Mouse (Mus musculus) CH12.LX (cell line): ENCODE measurements at regions not wholly inside any gene's neighbourhood (a gene's known extent, or its start where the extent isn't known, plus 50 kb on each side); places are given as distances from the start of the nearest gene placed in this dataset.

ENCODE experiments used
- DNase-seq: peaks from one replicate; pipeline ENCODE4 v3.0.0-alpha.2; 2013; ENCODE audit errors: extremely low read depth
- H3K27ac ChIP-seq: 2 replicates; pipeline ENCODE4 v1.5.1; 2012; ENCODE audit warnings: low read depth, mild to moderate bottlenecking, control low read depth, moderate library complexity; ENCODE audit not compliant: insufficient read depth
- H3K27me3 ChIP-seq: replicated peaks from 2 replicates; pipeline ENCODE3; 2012; ENCODE audit warnings: inconsistent platforms
- H3K36me3 ChIP-seq, 2 experiments: replicated peaks in 1 of 2; 2 replicates each; pipeline versions ENCODE3 to v1.6.1; 2012; ENCODE audit warnings: inconsistent platforms in 1 of 2, low read length in 1 of 2, mild to moderate bottlenecking in 1 of 2, mixed read lengths in 1 of 2, moderate library complexity in 1 of 2; ENCODE audit not compliant: control insufficient read depth in 1 of 2, insufficient read depth in 1 of 2
- H3K4me1 ChIP-seq, 2 experiments: 2 replicates each; pipeline ENCODE4 v1.6.1; 2012; ENCODE audit warnings: inconsistent platforms in 1 of 2, moderate library complexity in 1 of 2; ENCODE audit not compliant: insufficient read depth in 2 of 2, control insufficient read depth in 1 of 2
- H3K4me2 ChIP-seq: 2 replicates; pipeline ENCODE4 v1.6.1; 2012; ENCODE audit warnings: low read depth, mild to moderate bottlenecking, control low read depth; ENCODE audit not compliant: poor library complexity, insufficient read depth, severe bottlenecking
- H3K4me3 ChIP-seq, 3 experiments: fragments of 150-350 bp in 1 of 3; sonication (generic) in 1 of 3; replicated peaks in 1 of 3; 2 replicates each; pipeline versions ENCODE3 to v1.5.1; 2011 to 2012; ENCODE audit warnings: low read depth in 2 of 3, low read length in 2 of 3, mild to moderate bottlenecking in 2 of 3, moderate library complexity in 2 of 3, control low read depth in 1 of 3, improper control_type of control experiment in 1 of 3, inconsistent platforms in 1 of 3, mixed read lengths in 1 of 3; ENCODE audit not compliant: poor library complexity in 1 of 3
- H3K79me2 ChIP-seq: replicated peaks from 2 replicates; pipeline ENCODE4 v1.6.1; 2012; ENCODE audit warnings: mild to moderate bottlenecking, moderate library complexity; ENCODE audit not compliant: control insufficient read depth, poor library complexity, insufficient read depth, severe bottlenecking; ENCODE audit errors: extremely low read depth
- H3K9ac ChIP-seq: 2 replicates; pipeline ENCODE4 v1.6.1; 2012; ENCODE audit warnings: low read depth, mild to moderate bottlenecking, control low read depth, moderate library complexity; ENCODE audit not compliant: insufficient read depth
- H3K9me3 ChIP-seq: replicated peaks from 2 replicates; pipeline ENCODE3; 2012; ENCODE audit warnings: low read length, inconsistent platforms, mixed read lengths
- CTCF ChIP-seq, 2 experiments: IDR thresholded peaks in 1 of 2; conservative IDR thresholded peaks in 1 of 2; 2 replicates each; pipeline ENCODE4 v1.5.1; 2011 to 2012; ENCODE audit warnings: low read depth in 2 of 2, low read length in 2 of 2, improper control_type of control experiment in 1 of 2, inconsistent platforms in 1 of 2, mild to moderate bottlenecking in 1 of 2, moderate library complexity in 1 of 2
- E2F4 ChIP-seq: IDR thresholded peaks from 2 replicates; pipeline ENCODE4 v1.6.1; 2011; ENCODE audit warnings: low read depth, low read length, improper control_type of control experiment; ENCODE audit not compliant: insufficient replicate concordance
- ELF1 ChIP-seq: IDR thresholded peaks from 2 replicates; pipeline ENCODE4 v1.6.1; 2014; ENCODE audit warnings: low read depth, mild to moderate bottlenecking, inconsistent platforms, low read length, improper control_type of control experiment
- EP300 ChIP-seq: IDR thresholded peaks from 2 replicates; pipeline ENCODE4 v1.6.1; 2011; ENCODE audit warnings: low read length, improper control_type of control experiment
- ETS1 ChIP-seq: conservative IDR thresholded peaks from 2 replicates; pipeline ENCODE4 v1.6.1; 2012; ENCODE audit warnings: low read depth, mild to moderate bottlenecking, inconsistent platforms, low read length, improper control_type of control experiment, moderate library complexity
- IRF4 ChIP-seq: IDR thresholded peaks from 2 replicates; pipeline ENCODE4 v1.6.1; 2014; ENCODE audit warnings: low read depth, mild to moderate bottlenecking, inconsistent platforms, low read length, improper control_type of control experiment
- KAT2A ChIP-seq: IDR thresholded peaks from 2 replicates; pipeline ENCODE4 v1.6.1; 2012; ENCODE audit warnings: low read length, improper control_type of control experiment, inconsistent platforms; ENCODE audit not compliant: insufficient replicate concordance
- MAFK ChIP-seq: IDR thresholded peaks from 2 replicates; pipeline ENCODE4 v1.6.1; 2011; ENCODE audit warnings: low read length, improper control_type of control experiment; ENCODE audit not compliant: insufficient replicate concordance
- MXI1 ChIP-seq: IDR thresholded peaks from 2 replicates; pipeline ENCODE4 v1.6.1; 2011; ENCODE audit warnings: mild to moderate bottlenecking, low read depth, low read length, improper control_type of control experiment
- MYC ChIP-seq: IDR thresholded peaks from 2 replicates; pipeline ENCODE4 v1.6.1; 2011; ENCODE audit warnings: low read depth, mild to moderate bottlenecking, improper control_type of control experiment, low read length
- NELFE ChIP-seq: IDR thresholded peaks from 2 replicates; pipeline ENCODE4 v1.6.1; 2011; ENCODE audit warnings: low read depth, low read length, improper control_type of control experiment
- PAX5 ChIP-seq: IDR thresholded peaks from 2 replicates; pipeline ENCODE4 v1.6.1; 2012; ENCODE audit warnings: low read length, inconsistent platforms, mixed read lengths
- POLR2A ChIP-seq: IDR thresholded peaks from 2 replicates; pipeline ENCODE4 v1.6.1; 2011; ENCODE audit warnings: low read depth, mild to moderate bottlenecking, improper control_type of control experiment, low read length
- POLR2AphosphoS2 ChIP-seq: IDR thresholded peaks from 2 replicates; pipeline ENCODE4 v1.6.1; 2011; ENCODE audit warnings: low read depth, low read length, improper control_type of control experiment
- RAD21 ChIP-seq: IDR thresholded peaks from 2 replicates; pipeline ENCODE4 v1.6.1; 2011; ENCODE audit warnings: low read depth, mild to moderate bottlenecking, low read length, improper control_type of control experiment, moderate library complexity
- RCOR1 ChIP-seq: conservative IDR thresholded peaks from 2 replicates; pipeline ENCODE4 v1.6.1; 2012; ENCODE audit warnings: low read depth, mild to moderate bottlenecking, inconsistent platforms, low read length, improper control_type of control experiment
- SIN3A ChIP-seq: IDR thresholded peaks from 2 replicates; pipeline ENCODE4 v1.6.1; 2012; ENCODE audit warnings: low read length, improper control_type of control experiment, inconsistent platforms
- SMC3 ChIP-seq: IDR thresholded peaks from 2 replicates; pipeline ENCODE4 v1.6.1; 2011; ENCODE audit warnings: low read depth, low read length, improper control_type of control experiment
- UBTF ChIP-seq: IDR thresholded peaks from 2 replicates; pipeline ENCODE4 v1.6.1; 2012; ENCODE audit warnings: low read depth, mild to moderate bottlenecking, inconsistent platforms, low read length, improper control_type of control experiment, moderate library complexity
- USF1 ChIP-seq: IDR thresholded peaks from 2 replicates; pipeline ENCODE4 v1.6.1; 2014; ENCODE audit warnings: low read depth, mild to moderate bottlenecking, inconsistent platforms, low read length, improper control_type of control experiment
- USF2 ChIP-seq: conservative IDR thresholded peaks from 2 replicates; pipeline ENCODE4 v1.6.1; 2011; ENCODE audit warnings: low read depth, low read length, improper control_type of control experiment
- ZKSCAN1 ChIP-seq: IDR thresholded peaks from 2 replicates; pipeline ENCODE4 v1.6.1; 2012; ENCODE audit warnings: low read depth, inconsistent platforms, low read length, improper control_type of control experiment, borderline replicate concordance
- ZMIZ1 ChIP-seq: IDR thresholded peaks from 2 replicates; pipeline ENCODE4 v1.6.1; 2012; ENCODE audit warnings: low read depth, mild to moderate bottlenecking, inconsistent platforms, low read length, improper control_type of control experiment
- ZNF384 ChIP-seq: IDR thresholded peaks from 2 replicates; pipeline ENCODE4 v1.6.1; 2012; ENCODE audit warnings: low read depth, low read length, improper control_type of control experiment, inconsistent platforms
- dilution Hi-C: fragments of 300-500 bp; cut with MboI; formaldehyde crosslinking; loops from 2 replicates; pipeline ENCODE4 v1.14.3; 2020; ENCODE audit warnings: low sequenced_read_pairs; ENCODE audit not compliant: extremely low pct_unique_long_range_greater_than_20kb, extremely low pct_ligation_motif_present
- in situ Hi-C: fragments of 300-500 bp; cut with MboI; formaldehyde crosslinking; loops from 3 replicates; pipeline ENCODE4 v1.14.3; 2019; ENCODE audit warnings: low sequenced_read_pairs, low pct_ligation_motif_present, low pct_unique_long_range_greater_than_20kb, mixed read lengths

GRCm38 (mm10) chr1:83509356-83509755, 101.4 kb upstream of the Sphkap start:
- dilution Hi-C loops = no loop called here
- Histone ChIP-seq H3K27ac (no peak overlapping the region), H3K36me3 (no peaks in the 10 kb centered on the region), H3K9ac (no peak overlapping the region), H3K4me3 (no peak overlapping the region), H3K27me3 (no peaks in the 10 kb centered on the region), H3K9me3 (no peaks in the 10 kb centered on the region), H3K4me1 (peaks cover 0 to 16% of the 10 kb centered on the region in 2 experiments; a peak in 1 of 4 replicates), H3K4me2 (no peak overlapping the region; the same call in 1 of the 2 replicates), H3K79me2 (no peaks in the 10 kb centered on the region)
- in situ Hi-C loops = no loop called here
- TF ChIP-seq SMC3 (no peak), E2F4 (no peak), ZKSCAN1 (no peak), ETS1 (peak; percentile 74), USF2 (no peak), CTCF (conservative IDR thresholded peaks at IDR 0.05 in 1 of 2, IDR thresholded peaks at IDR 0.05 in 1 of 2; ENCODE audit: low read depth in 2 of 2, low read length in 2 of 2) (no peak), ELF1 (no peak), IRF4 (no peak), UBTF (no peak), RAD21 (no peak), MXI1 (no peak), ZMIZ1 (no peak), NELFE (no peak), USF1 (no peak), SIN3A (no peak), EP300 (no peak), KAT2A (no peak), POLR2AphosphoS2 (no peak), ZNF384 (0 out of 2 replicates have a peak, but pooled peaks have one; percentile 11), POLR2A (no peak), MAFK (peak; percentile 63; the same call in 1 of the 2 replicates), RCOR1 (no peak)
- peak; percentile 64 for DNase-seq

DNA sequence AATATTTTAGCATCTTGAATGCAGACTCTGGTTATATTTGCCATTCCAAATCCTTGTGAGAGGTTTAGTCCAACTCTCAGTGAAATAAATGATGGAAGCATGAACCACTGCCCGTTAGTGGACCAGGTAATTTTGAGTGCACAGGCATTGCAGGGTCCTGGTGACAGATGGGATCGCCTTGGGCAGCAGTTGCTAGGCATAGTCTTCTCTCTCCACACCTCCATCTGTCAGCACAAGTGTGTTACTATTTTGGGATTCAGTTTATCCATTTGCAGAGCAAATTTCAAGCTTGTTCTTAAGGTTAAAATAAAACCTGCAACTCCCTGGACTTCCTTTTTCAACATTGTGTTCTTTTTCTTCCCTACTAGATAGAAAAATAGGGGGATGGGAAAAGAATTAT, 97.4 kb upstream of the Sphkap start:
- H3K27ac ChIP-seq = no peak overlapping the region
- no peaks in the 10 kb centered on the region for H3K9me3 ChIP-seq
- no peaks in the 10 kb centered on the region for H3K36me3 ChIP-seq
- H3K9ac ChIP-seq = no peak overlapping the region
- no peaks in the 10 kb centered on the region for H3K79me2 ChIP-seq
- no peaks in the 10 kb centered on the region for H3K27me3 ChIP-seq
- no peak for DNase-seq
- H3K4me2 ChIP-seq = no peak overlapping the region
- no peak for TF ChIP-seq RCOR1
- no peak for TF ChIP-seq SIN3A
- TF ChIP-seq PAX5 = no peak
- TF ChIP-seq MYC = no peak
- no peak for TF ChIP-seq SMC3
- dilution Hi-C loops = no loop called here
- H3K4me3 ChIP-seq = no peak overlapping the region
- H3K4me1 ChIP-seq = peaks cover 0 to 16% of the 10 kb centered on the region in 2 experiments; a peak in 1 of 4 replicates
- in situ Hi-C loops = no loop called here
